In genomic region chr12:56387647-56388205, GRCm38 (mm10) we compare ENCODE assay signal across 20 mouse cellular contexts. TPM values are rescaled to one million over a fixed set of nuclear protein-coding genes. Genes with fewer than 3 reads are reported as not detected.
DNase-seq lines count a peak whose midpoint lies in the region; ATAC-seq lines count a peak whose summit lies in the region.
"Had no signal": no experiment of that assay in that cellular context is flagged by ENCODE, and none has a peak within 500 bp of the region (broad histone marks: within the 10 kb centered on the region; RNA-seq: fewer than 3 reads in every experiment).

No protein-coding gene starts in this region.

- 50% methylated on average over 7 of the region's 7 CpGs for WGBS in lung, embryonic 15.5 days
- WGBS in forebrain, embryonic 12.5 days = 30% methylated on average over 7 of the region's 7 CpGs
- WGBS in forebrain, embryonic 15.5 days = 19% methylated on average over 7 of the region's 7 CpGs
- WGBS in midbrain, embryonic 14.5 days = 31% methylated on average over 7 of the region's 7 CpGs

- H3K27me3 ChIP-seq in lung, embryonic 15.5 days = no peaks in the 10 kb centered on the region
- H3K27me3 ChIP-seq in forebrain, embryonic 12.5 days = no peaks in the 10 kb centered on the region
- H3K27me3 ChIP-seq in forebrain, embryonic 15.5 days = no peaks in the 10 kb centered on the region
- H3K27me3 ChIP-seq in midbrain, embryonic 14.5 days (ENCODE audit: control insufficient read depth, insufficient read depth, low read length) = no peaks in the 10 kb centered on the region
- H3K27me3 ChIP-seq: embryonic facial prominence, embryonic 12.5 days; heart, embryonic 15.5 days had no signal

- no peak overlapping the region for H3K27ac ChIP-seq in lung, embryonic 15.5 days
- peak overlapping the region; percentile 60; the same call in 1 of the 2 replicates for H3K27ac ChIP-seq in forebrain, embryonic 12.5 days
- peak overlapping the region; percentile 28; the same call in 1 of the 2 replicates for H3K27ac ChIP-seq in forebrain, embryonic 15.5 days (replicated peaks)
- peak overlapping the region; percentile 16; the same call in 1 of the 2 replicates for H3K27ac ChIP-seq in midbrain, embryonic 14.5 days (replicated peaks; ENCODE audit: low read depth, low read length)
- H3K27ac ChIP-seq: embryonic facial prominence, embryonic 12.5 days; heart, embryonic 15.5 days; kidney, postnatal 0 days had no signal

- H3K4me1 ChIP-seq in lung, embryonic 15.5 days = no peaks in the 10 kb centered on the region
- H3K4me1 ChIP-seq in forebrain, embryonic 12.5 days = peaks cover 15% of the 10 kb centered on the region
- peaks cover 19% of the 10 kb centered on the region for H3K4me1 ChIP-seq in forebrain, embryonic 15.5 days
- H3K4me1 ChIP-seq in midbrain, embryonic 14.5 days (ENCODE audit: control insufficient read depth, insufficient read depth, low read length) = peaks cover 14% of the 10 kb centered on the region; the same call in 1 of the 2 replicates
- H3K4me1 ChIP-seq: embryonic facial prominence, embryonic 12.5 days; heart, embryonic 15.5 days had no signal

- ATAC-seq in lung, embryonic 15.5 days (ENCODE audit: borderline replicate concordance, extremely low read depth, low FRiP score, low TSS enrichment) = no peak
- ATAC-seq in forebrain, embryonic 12.5 days (ENCODE audit: low FRiP score) = peak; percentile 79
- peak; percentile 57 for ATAC-seq in forebrain, embryonic 15.5 days (replicated peaks)
- no peak; the same call in 1 of the 2 replicates for ATAC-seq in midbrain, embryonic 14.5 days (ENCODE audit: low FRiP score, low TSS enrichment)
- no peak for ATAC-seq in cerebellum, adult (ENCODE audit: insufficient number of reproducible peaks, low FRiP score, low TSS enrichment)
- ATAC-seq: liver, postnatal 0 days had no signal

- 0 out of 2 replicates have a peak overlapping the region, but pooled peaks have one; percentile 15 for H3K4me2 ChIP-seq in lung, embryonic 15.5 days
- no peak overlapping the region for H3K4me2 ChIP-seq in forebrain, embryonic 12.5 days
- H3K4me2 ChIP-seq in forebrain, embryonic 15.5 days (replicated peaks) = 0 out of 2 replicates have a peak overlapping the region, but pooled peaks have one; percentile 14
- peak overlapping the region; percentile 23 for H3K4me2 ChIP-seq in midbrain, embryonic 14.5 days (ENCODE audit: low read length)
- H3K4me2 ChIP-seq: embryonic facial prominence, embryonic 12.5 days; heart, embryonic 15.5 days had no signal

- H3K9ac ChIP-seq in lung, embryonic 15.5 days = no peak overlapping the region
- H3K9ac ChIP-seq in forebrain, embryonic 12.5 days = no peak overlapping the region
- no peak overlapping the region for H3K9ac ChIP-seq in forebrain, embryonic 15.5 days (replicated peaks)
- no peak overlapping the region for H3K9ac ChIP-seq in midbrain, embryonic 14.5 days (replicated peaks; ENCODE audit: low read length)
- H3K9ac ChIP-seq: embryonic facial prominence, embryonic 12.5 days; heart, embryonic 15.5 days; liver, postnatal 0 days had no signal

- H3K4me3 ChIP-seq in lung, embryonic 15.5 days = no peak overlapping the region
- H3K4me3 ChIP-seq in forebrain, embryonic 12.5 days (replicated peaks) = no peak overlapping the region
- H3K4me3 ChIP-seq in forebrain, embryonic 15.5 days = no peak overlapping the region
- no peak overlapping the region for H3K4me3 ChIP-seq in midbrain, embryonic 14.5 days (replicated peaks; ENCODE audit: low read depth, low read length)
- H3K4me3 ChIP-seq: embryonic facial prominence, embryonic 12.5 days; heart, embryonic 15.5 days; myocyte had no signal

- no peak for DNase-seq in lung, postnatal 4 days
- DNase-seq in midbrain, embryonic 14.5 days = peak; percentile 38
- no peak for DNase-seq in frontal cortex, postnatal 14 days (ENCODE audit: low spot score in 2 of 2)
- no peak for DNase-seq in kidney, postnatal 14 days
- DNase-seq: cerebellum, adult 8-10 months; gastrocnemius, postnatal 25 days; kidney, adult 18-20 months; left cerebral cortex, postnatal 4 days; liver, postnatal 0 days; retina, postnatal 1 day; right cerebral cortex, postnatal 4 days; thymus, adult 2 months had no signal

- no peaks in the 10 kb centered on the region for H3K36me3 ChIP-seq in lung, embryonic 15.5 days
- no peaks in the 10 kb centered on the region for H3K36me3 ChIP-seq in forebrain, embryonic 12.5 days (replicated peaks)
- no peaks in the 10 kb centered on the region for H3K36me3 ChIP-seq in forebrain, embryonic 15.5 days
- no peaks in the 10 kb centered on the region for H3K36me3 ChIP-seq in midbrain, embryonic 14.5 days (ENCODE audit: control insufficient read depth, insufficient read depth, low read length)
- H3K36me3 ChIP-seq: embryonic facial prominence, embryonic 12.5 days; heart, embryonic 15.5 days had no signal

- no peaks in the 10 kb centered on the region for H3K9me3 ChIP-seq in lung, embryonic 15.5 days
- H3K9me3 ChIP-seq in forebrain, embryonic 12.5 days = no peaks in the 10 kb centered on the region
- H3K9me3 ChIP-seq in forebrain, embryonic 15.5 days = no peaks in the 10 kb centered on the region
- no peaks in the 10 kb centered on the region for H3K9me3 ChIP-seq in midbrain, embryonic 14.5 days (ENCODE audit: control insufficient read depth, low read length)
- H3K9me3 ChIP-seq: embryonic facial prominence, embryonic 12.5 days; heart, embryonic 15.5 days had no signal

RNA-seq across cellular contexts. Expression of gene Mbip, which starts 42.0 kb away (rescaled TPM):
- 183 and 192 TPM in 2 replicates for polyA plus RNA-seq in lung, embryonic 15.5 days (2015; fragmentation: Nextera tagmentation; extraction: Ambion mirVana)
- polyA plus RNA-seq in forebrain, embryonic 12.5 days (2016; fragmentation: Nextera tagmentation; extraction: Ambion mirVana) = 68.1 and 88.3 TPM in 2 replicates
- polyA plus RNA-seq in forebrain, embryonic 15.5 days (2015; fragmentation: Nextera tagmentation; extraction: Ambion mirVana) = 45.6 and 49.7 TPM in 2 replicates
- polyA plus RNA-seq in midbrain, embryonic 14.5 days (2014; fragmentation: Nextera tagmentation; extraction: Ambion mirVana) = 45.4 and 52.7 TPM in 2 replicates

Comparison
In these comparisons a context has a peak if more than half of its experiments do, and no peak if none do; other contexts are left out.
1. ATAC-seq: peak in forebrain, embryonic 12.5 days (single experiment) and forebrain, embryonic 15.5 days (single experiment); none in lung, embryonic 15.5 days (single experiment), midbrain, embryonic 14.5 days (single experiment) and cerebellum, adult (single experiment).